Mouse (Mus musculus) liver, adult 2 months (tissue): ENCODE data around the gene Phlda1.

Experiments used
- CTCF ChIP-seq: fragments of 200-500 bp; IDR thresholded peaks from 2 replicates; pipeline ENCODE4 v1.5.1; 2011; ENCODE audit warnings: low read depth, low read length, control low read depth
- POLR2A ChIP-seq: fragments of 200-500 bp; IDR thresholded peaks from 2 replicates; pipeline ENCODE4 v1.6.1; 2011; ENCODE audit warnings: low read length, control low read depth; ENCODE audit not compliant: insufficient read depth; ENCODE audit errors: extremely low read depth

- TF ChIP-seq POLR2A, result no peak
- no peak for TF ChIP-seq CTCF
Measured at GRCm38 (mm10) chr10:111534691-111535090, 28.6 kb downstream of the Phlda1 start.
